Mouse (Mus musculus): Measurements from ENCODE around the gene Ncln.

Ncln gene

GRCm38 (mm10) chr10:81497401-81498270, 1.4 kb upstream of the Ncln start:
- Histone ChIP-seq H3K9me3 (ENCODE audit: low read length) (no peaks in the 10 kb centered on the region), H3K4me3 (replicated peaks; ENCODE audit: low read length) (no peak overlapping the region), H3K36me3 (ENCODE audit: insufficient read depth, low read length) (peaks cover 43% of the 10 kb centered on the region), H3K27me3 (ENCODE audit: insufficient read depth, low read length) (no peaks in the 10 kb centered on the region), H3K4me1 (replicated peaks; ENCODE audit: low read depth, low read length) (peaks cover 75% of the 10 kb centered on the region)
- no peak for TF ChIP-seq NANOG (IDR thresholded peaks at IDR 0.05; ENCODE audit: borderline replicate concordance, low read length)
- no peak for TF ChIP-seq CTCF (conservative IDR thresholded peaks at IDR 0.05; ENCODE audit: low read length)
- no peak for TF ChIP-seq POU5F1 (IDR thresholded peaks at IDR 0.05; ENCODE audit: borderline replicate concordance, low read length)

GRCm38 (mm10) chr10:81496969-81497368, 777 bp upstream of the Ncln start:
- no peak for TF ChIP-seq POU5F1 (IDR thresholded peaks at IDR 0.05; ENCODE audit: borderline replicate concordance, low read length)
- peaks cover 44% of the 10 kb centered on the region for H3K36me3 ChIP-seq (ENCODE audit: insufficient read depth, low read length)
- H3K9me3 ChIP-seq (ENCODE audit: low read length), result no peaks in the 10 kb centered on the region
- H3K27me3 ChIP-seq (ENCODE audit: insufficient read depth, low read length), result no peaks in the 10 kb centered on the region
- H3K4me1 ChIP-seq (replicated peaks; ENCODE audit: low read depth, low read length), result peaks cover 72% of the 10 kb centered on the region
- H3K4me3 ChIP-seq (replicated peaks; ENCODE audit: low read length), result peak overlapping the region; percentile 97

GRCm38 (mm10) chr10:81495616-81496263, 452 bp downstream of the Ncln start:
- Histone ChIP-seq H3K4me3 (replicated peaks; ENCODE audit: low read length) (peak overlapping the region; percentile 97), H3K9me3 (ENCODE audit: low read length) (no peaks in the 10 kb centered on the region), H3K27me3 (ENCODE audit: insufficient read depth, low read length) (no peaks in the 10 kb centered on the region), H3K4me1 (replicated peaks; ENCODE audit: low read depth, low read length) (peaks cover 75% of the 10 kb centered on the region), H3K36me3 (ENCODE audit: insufficient read depth, low read length) (peaks cover 46% of the 10 kb centered on the region)
- TF ChIP-seq NANOG (IDR thresholded peaks at IDR 0.05; ENCODE audit: borderline replicate concordance, low read length) (no peak), CTCF (conservative IDR thresholded peaks at IDR 0.05; ENCODE audit: low read length) (no peak), POU5F1 (IDR thresholded peaks at IDR 0.05; ENCODE audit: borderline replicate concordance, low read length) (no peak)

GRCm38 (mm10) chr10:81495151-81495550, 1.0 kb downstream of the Ncln start:
- H3K9me3 ChIP-seq (ENCODE audit: low read length), result no peaks in the 10 kb centered on the region
- H3K4me3 ChIP-seq (replicated peaks; ENCODE audit: low read length), result peak overlapping the region; percentile 97
- peaks cover 50% of the 10 kb centered on the region for H3K36me3 ChIP-seq (ENCODE audit: insufficient read depth, low read length)
- TF ChIP-seq CTCF (conservative IDR thresholded peaks at IDR 0.05; ENCODE audit: low read length) (no peak), NANOG (IDR thresholded peaks at IDR 0.05; ENCODE audit: borderline replicate concordance, low read length) (no peak), POU5F1 (IDR thresholded peaks at IDR 0.05; ENCODE audit: borderline replicate concordance, low read length) (no peak)
- H3K4me1 ChIP-seq (replicated peaks; ENCODE audit: low read depth, low read length), result peaks cover 81% of the 10 kb centered on the region
- H3K27me3 ChIP-seq (ENCODE audit: insufficient read depth, low read length), result no peaks in the 10 kb centered on the region

- peaks cover 84% of the 10 kb centered on the region for H3K4me1 ChIP-seq (replicated peaks; ENCODE audit: low read depth, low read length)
- peaks cover 57% of the 10 kb centered on the region for H3K36me3 ChIP-seq (ENCODE audit: insufficient read depth, low read length)
- no peaks in the 10 kb centered on the region for H3K27me3 ChIP-seq (ENCODE audit: insufficient read depth, low read length)
- H3K4me3 ChIP-seq (replicated peaks; ENCODE audit: low read length), result peak overlapping the region; percentile 97
- H3K9me3 ChIP-seq (ENCODE audit: low read length), result no peaks in the 10 kb centered on the region
- TF ChIP-seq POU5F1 (IDR thresholded peaks at IDR 0.05; ENCODE audit: borderline replicate concordance, low read length) (no peak), CTCF (conservative IDR thresholded peaks at IDR 0.05; ENCODE audit: low read length) (no peak), NANOG (IDR thresholded peaks at IDR 0.05; ENCODE audit: borderline replicate concordance, low read length) (no peak)
These were observed 1.7 kb downstream of the Ncln start for GRCm38 (mm10) chr10:81494260-81495041.

GRCm38 (mm10) chr10:81493601-81494220, 2.5 kb downstream of the Ncln start:
- H3K4me1 ChIP-seq (replicated peaks; ENCODE audit: low read depth, low read length), result peaks cover 84% of the 10 kb centered on the region
- peaks cover 64% of the 10 kb centered on the region for H3K36me3 ChIP-seq (ENCODE audit: insufficient read depth, low read length)
- TF ChIP-seq NANOG (IDR thresholded peaks at IDR 0.05; ENCODE audit: borderline replicate concordance, low read length) (no peak), CTCF (conservative IDR thresholded peaks at IDR 0.05; ENCODE audit: low read length) (no peak), POU5F1 (IDR thresholded peaks at IDR 0.05; ENCODE audit: borderline replicate concordance, low read length) (no peak)
- H3K9me3 ChIP-seq (ENCODE audit: low read length), result no peaks in the 10 kb centered on the region
- H3K27me3 ChIP-seq (ENCODE audit: insufficient read depth, low read length), result no peaks in the 10 kb centered on the region
- H3K4me3 ChIP-seq (replicated peaks; ENCODE audit: low read length), result peak overlapping the region; percentile 39

- TF ChIP-seq NANOG (IDR thresholded peaks at IDR 0.05; ENCODE audit: borderline replicate concordance, low read length) (no peak), POU5F1 (IDR thresholded peaks at IDR 0.05; ENCODE audit: borderline replicate concordance, low read length) (no peak), CTCF (conservative IDR thresholded peaks at IDR 0.05; ENCODE audit: low read length) (no peak)
- H3K9me3 ChIP-seq (ENCODE audit: low read length), result no peaks in the 10 kb centered on the region
- peaks cover 84% of the 10 kb centered on the region for H3K4me1 ChIP-seq (replicated peaks; ENCODE audit: low read depth, low read length)
- H3K27me3 ChIP-seq (ENCODE audit: insufficient read depth, low read length), result no peaks in the 10 kb centered on the region
- peaks cover 74% of the 10 kb centered on the region for H3K36me3 ChIP-seq (ENCODE audit: insufficient read depth, low read length)
- H3K4me3 ChIP-seq (replicated peaks; ENCODE audit: low read length), result peak overlapping the region; percentile 39
These were observed 3.5 kb downstream of the Ncln start for GRCm38 (mm10) chr10:81492606-81493240.

Data from E14TG2a.4 (cell line).